Mouse (Mus musculus) ES-E14 (cell line): ENCODE measurements at regions not wholly inside any gene's neighbourhood (a gene's known extent, or its start where the extent isn't known, plus 50 kb on each side); places are given as distances from the start of the nearest gene placed in this dataset.

Experiments
- DNase-seq: peaks from one replicate; pipeline ENCODE4 v3.0.0-alpha.2; 2013; ENCODE audit warnings: low read depth, low spot score
- H3K27ac ChIP-seq: 2 replicates; pipeline ENCODE4 v1.5.1; 2012; ENCODE audit warnings: low read depth, mild to moderate bottlenecking, low read length, moderate library complexity, mixed read lengths; ENCODE audit not compliant: poor library complexity, insufficient read depth, severe bottlenecking
- H3K36me3 ChIP-seq: 2 replicates; pipeline ENCODE4 v1.6.1; 2012; ENCODE audit warnings: mild to moderate bottlenecking, low read length, moderate library complexity, mixed read lengths; ENCODE audit not compliant: control insufficient read depth, poor library complexity, insufficient read depth, severe bottlenecking
- H3K4me1 ChIP-seq, 2 experiments: fragments of 150-350 bp in 1 of 2; sonication (generic) in 1 of 2; 2 replicates each; pipeline ENCODE4 v1.6.1; 2012; ENCODE audit warnings: low read length in 2 of 2, mild to moderate bottlenecking in 1 of 2, mixed read lengths in 1 of 2; ENCODE audit not compliant: control insufficient read depth in 2 of 2, insufficient read depth in 2 of 2, poor library complexity in 1 of 2
- H3K4me3 ChIP-seq, 2 experiments: fragments of 150-350 bp in 1 of 2; sonication (generic) in 1 of 2; 2 replicates each; pipeline ENCODE4 v1.5.1; 2012; ENCODE audit warnings: low read length in 2 of 2, low read depth in 1 of 2, mild to moderate bottlenecking in 1 of 2, mixed read lengths in 1 of 2; ENCODE audit not compliant: insufficient read depth in 1 of 2, poor library complexity in 1 of 2, severe bottlenecking in 1 of 2
- H3K9ac ChIP-seq: 2 replicates; pipeline ENCODE4 v1.6.1; 2012; ENCODE audit warnings: low read depth, mild to moderate bottlenecking, low read length, mixed read lengths; ENCODE audit not compliant: poor library complexity, insufficient read depth, severe bottlenecking
- H3K9me3 ChIP-seq: fragments of 150-350 bp; sonication (generic); 2 replicates; pipeline ENCODE4 v1.6.1; 2012; ENCODE audit warnings: low read depth, mild to moderate bottlenecking, low read length; ENCODE audit not compliant: control insufficient read depth, insufficient read depth
- CHD2 ChIP-seq: IDR thresholded peaks from 2 replicates; pipeline ENCODE4 v1.6.1; 2014; ENCODE audit warnings: mild to moderate bottlenecking, low read depth, low read length, inconsistent platforms
- HCFC1 ChIP-seq: IDR thresholded peaks from 2 replicates; pipeline ENCODE4 v1.6.1; 2012; ENCODE audit warnings: low read length, inconsistent platforms, borderline replicate concordance; ENCODE audit not compliant: insufficient read depth
- MAFK ChIP-seq: IDR thresholded peaks from 2 replicates; pipeline ENCODE4 v1.6.1; 2014; ENCODE audit warnings: mild to moderate bottlenecking, low read depth, low read length, inconsistent platforms; ENCODE audit not compliant: insufficient read depth
- ZC3H11A ChIP-seq: IDR thresholded peaks from 2 replicates; pipeline ENCODE4 v1.6.1; 2012; ENCODE audit warnings: low read depth, mild to moderate bottlenecking, inconsistent platforms, low read length, borderline replicate concordance
- ZNF384 ChIP-seq: IDR thresholded peaks from 2 replicates; pipeline ENCODE4 v1.6.1; 2012; ENCODE audit warnings: low read depth, low read length, inconsistent platforms
- in situ Hi-C, 2 experiments: fragments of 600-800 bp; cut with MboI; formaldehyde crosslinking; loops; one replicate each; pipeline ENCODE4 v1.15.1; 2025; ENCODE audit warnings: low sequenced_read_pairs in 2 of 2, inconsistent platforms in 1 of 2; ENCODE audit not compliant: unreplicated experiment in 2 of 2

- in situ Hi-C loops = no loop called here
- H3K36me3 ChIP-seq = no peaks in the 10 kb centered on the region
- no peak for DNase-seq
- peaks cover 0 to 10% of the 10 kb centered on the region in 2 experiments; a peak in 1 of 4 replicates for H3K4me1 ChIP-seq
- no peak overlapping the region for H3K4me3 ChIP-seq
- no peaks in the 10 kb centered on the region for H3K9me3 ChIP-seq
- H3K9ac ChIP-seq = no peak overlapping the region
- TF ChIP-seq HCFC1 (no peak), MAFK (no peak), ZC3H11A (no peak), CHD2 (no peak), ZNF384 (no peak)
- H3K27ac ChIP-seq = no peak overlapping the region
Measured at GRCm38 (mm10) chr5:112001742-112002701, 250.3 kb downstream of the Cryba4 start.

- peaks cover 0 to 10% of the 10 kb centered on the region in 2 experiments; a peak in 1 of 4 replicates for H3K4me1 ChIP-seq
- no peak overlapping the region for H3K9ac ChIP-seq
- no peak overlapping the region for H3K4me3 ChIP-seq
- no peaks in the 10 kb centered on the region for H3K36me3 ChIP-seq
- H3K27ac ChIP-seq = no peak overlapping the region
- DNase-seq = no peak
- TF ChIP-seq MAFK (no peak), HCFC1 (no peak), CHD2 (no peak), ZC3H11A (no peak)
- in situ Hi-C loops = no loop called here
- H3K9me3 ChIP-seq = no peaks in the 10 kb centered on the region
Measured at GRCm38 (mm10) chr5:112002856-112003660, 249.3 kb downstream of the Cryba4 start.

- Histone ChIP-seq H3K4me3 (no peak overlapping the region), H3K9me3 (no peaks in the 10 kb centered on the region), H3K4me1 (peaks cover 0 to 10% of the 10 kb centered on the region in 2 experiments; a peak in 1 of 4 replicates), H3K9ac (no peak overlapping the region), H3K27ac (no peak overlapping the region), H3K36me3 (no peaks in the 10 kb centered on the region)
- DNase-seq = no peak
- TF ChIP-seq ZC3H11A (no peak), ZNF384 (no peak), MAFK (no peak), CHD2 (no peak), HCFC1 (no peak)
- in situ Hi-C loops = no loop called here
Measured at GRCm38 (mm10) chr5:112004041-112004440, 248.3 kb downstream of the Cryba4 start.

GRCm38 (mm10) chr5:112012505-112013164 lies 239.7 kb downstream of the Cryba4 start:
- no peak overlapping the region for H3K4me3 ChIP-seq
- no peaks in the 10 kb centered on the region for H3K36me3 ChIP-seq
- in situ Hi-C loops = no loop called here
- DNase-seq = no peak
- no peaks in the 10 kb centered on the region for H3K4me1 ChIP-seq
- no peak overlapping the region for H3K27ac ChIP-seq
- H3K9ac ChIP-seq = no peak overlapping the region
- H3K9me3 ChIP-seq = no peaks in the 10 kb centered on the region
- no peak for TF ChIP-seq ZNF384
